Mouse (Mus musculus): Measurements from ENCODE around the gene Ogfod2. TPM values are rescaled to one million over a fixed set of nuclear protein-coding genes. Genes with fewer than 3 reads are reported as not detected.

Ogfod2 gene
- polyA plus RNA-seq (2012; rRNA removed), result 24.8 and 32.2 TPM in 2 replicates

DNA sequence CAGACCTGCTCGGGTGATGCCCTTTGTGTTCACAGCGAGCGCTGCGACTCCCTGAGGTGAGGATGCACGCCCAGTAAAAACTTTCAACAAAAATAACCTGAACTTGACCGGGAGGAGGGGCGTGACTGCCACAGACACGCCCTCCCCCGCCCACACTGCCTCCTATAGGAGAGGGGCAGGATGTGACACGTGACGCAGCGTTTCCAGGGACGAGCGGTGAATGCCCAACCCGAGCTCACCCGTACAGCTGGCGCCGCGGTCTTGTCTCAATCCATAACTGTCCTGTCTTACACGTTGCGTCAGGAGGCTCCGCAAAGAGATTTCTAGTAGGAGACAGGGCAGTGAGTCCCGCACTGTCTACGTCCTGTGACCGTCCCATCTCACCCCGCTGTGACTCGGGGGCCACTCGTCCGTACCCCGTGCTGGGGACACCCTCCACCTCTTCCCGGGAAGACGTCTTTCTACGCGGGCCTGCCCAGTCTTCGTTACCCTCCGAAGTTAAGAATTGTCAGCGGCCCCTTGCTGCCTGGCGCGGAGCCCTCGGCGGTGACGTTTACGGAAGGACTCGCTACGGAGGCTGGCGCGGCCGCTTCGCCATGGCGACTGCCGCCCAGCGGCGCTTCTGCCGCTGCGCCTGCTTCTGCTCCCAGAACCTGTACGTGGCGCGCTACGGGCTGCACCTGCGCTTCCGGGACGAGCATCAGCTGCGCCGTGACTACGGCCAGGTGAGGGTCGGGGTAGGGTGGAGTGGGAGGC lies at the start of gene Ogfod2:
Gene Ogfod2 (plus strand): TSS at position 556 of the 756 bp plus-strand sequence.
- peak; percentile 86 for DNase-seq (ENCODE audit: low spot score)

DNA sequence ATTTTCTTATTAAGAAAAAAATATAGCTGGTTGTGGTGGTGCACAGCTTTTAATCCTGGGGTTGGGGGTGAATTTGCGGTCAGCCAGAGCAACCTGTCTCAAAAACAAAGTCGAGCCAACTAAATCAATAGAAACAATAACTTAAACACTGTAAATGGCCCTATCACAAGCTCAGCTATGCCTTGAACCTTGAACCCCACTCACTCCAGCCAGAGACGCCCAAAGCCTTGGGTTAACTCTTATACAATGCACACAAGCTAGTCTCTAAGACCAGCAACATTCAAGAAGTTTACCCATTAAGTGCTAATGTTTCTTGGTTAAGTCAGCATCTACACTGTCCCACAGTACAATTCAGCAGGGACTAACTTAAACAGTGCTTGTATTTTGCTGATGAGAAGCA lies 42.4 kb upstream of the Ogfod2 start:
- DNase-seq (ENCODE audit: low spot score), result no peak

DNA sequence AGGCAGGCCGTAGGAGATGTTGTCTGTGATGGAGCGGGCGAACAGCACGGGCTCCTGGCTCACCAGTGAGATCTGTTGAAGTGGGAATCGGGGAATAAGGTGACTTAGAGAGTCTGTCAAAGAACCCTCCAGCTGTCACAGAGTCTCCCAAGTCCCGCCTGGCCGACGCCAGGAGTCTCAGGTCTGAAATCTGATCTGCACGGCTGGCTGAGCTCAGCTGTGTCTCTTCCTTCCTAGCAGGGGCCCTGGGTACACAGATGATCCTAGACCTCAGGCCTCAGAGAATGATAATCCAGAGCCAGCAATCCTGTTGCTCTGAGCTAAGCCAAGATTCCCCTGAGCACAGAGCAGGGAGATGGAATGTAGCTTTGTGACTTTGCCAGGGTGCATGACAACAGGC lies 38.4 kb upstream of the Ogfod2 start:
- no peak for DNase-seq (ENCODE audit: low spot score)

DNA sequence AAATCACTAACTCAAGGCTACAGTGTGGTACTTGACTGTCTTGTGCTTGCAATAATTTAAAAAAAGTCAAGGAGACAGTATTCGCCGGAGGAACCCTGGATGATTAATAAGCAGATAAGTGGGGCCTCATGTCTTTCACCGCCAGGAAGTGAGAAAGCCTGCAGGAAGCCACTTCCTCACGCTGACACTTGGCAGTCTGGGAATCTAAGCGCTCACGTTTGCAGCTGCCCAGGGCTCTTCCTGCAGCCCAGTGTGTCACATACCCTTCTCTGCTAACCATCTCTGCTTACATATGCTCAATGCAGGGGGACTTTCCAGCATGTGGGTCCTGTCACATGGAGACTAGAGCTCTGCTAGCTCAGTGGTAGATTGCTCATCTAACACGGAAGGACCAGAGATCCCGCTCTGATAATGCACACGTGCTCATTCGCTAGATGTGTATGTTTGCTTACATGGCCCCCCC lies 37.2 kb upstream of the Ogfod2 start:
- no peak for DNase-seq (ENCODE audit: low spot score)

DNA sequence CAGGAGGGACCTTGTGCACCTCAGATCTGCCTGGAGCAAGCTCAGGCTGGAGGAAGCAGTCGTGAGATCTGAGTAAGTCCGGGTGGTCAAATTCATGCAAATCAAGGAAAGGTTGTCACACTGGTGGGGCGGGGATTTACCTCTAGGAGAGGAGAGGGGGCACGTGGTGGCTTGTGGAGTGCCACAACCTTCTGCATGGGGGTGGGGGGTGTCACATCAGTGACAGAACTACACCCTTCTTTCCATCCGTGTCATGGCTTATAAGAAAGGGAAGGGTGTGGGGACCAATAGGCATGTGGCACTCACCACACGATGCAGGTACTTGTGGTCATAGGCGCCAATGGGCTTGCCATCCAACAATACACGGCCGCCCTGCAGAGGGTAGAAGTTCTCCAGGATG lies 36.4 kb upstream of the Ogfod2 start:
- no peak for DNase-seq (ENCODE audit: low spot score)

DNA sequence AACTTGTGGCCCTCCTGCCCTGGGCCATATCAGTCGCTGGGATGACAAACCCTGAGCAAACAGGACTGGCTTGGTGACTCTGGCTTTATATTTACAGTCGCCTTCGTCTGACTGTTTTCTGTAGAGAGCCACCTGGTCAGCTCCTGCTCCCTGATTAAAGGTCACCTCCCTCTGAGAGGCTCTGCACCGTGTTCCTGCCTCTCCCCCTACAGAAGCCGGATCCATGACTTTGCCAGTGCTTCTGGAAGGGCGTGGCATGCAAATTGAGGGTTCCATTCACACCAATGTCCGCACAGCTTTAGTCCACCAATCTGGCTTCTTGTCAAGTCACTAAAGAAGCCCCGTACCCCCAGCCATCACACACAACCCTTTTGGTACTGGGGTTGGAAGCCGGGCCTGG lies 35.5 kb upstream of the Ogfod2 start:
- DNase-seq (ENCODE audit: low spot score), result no peak

DNA sequence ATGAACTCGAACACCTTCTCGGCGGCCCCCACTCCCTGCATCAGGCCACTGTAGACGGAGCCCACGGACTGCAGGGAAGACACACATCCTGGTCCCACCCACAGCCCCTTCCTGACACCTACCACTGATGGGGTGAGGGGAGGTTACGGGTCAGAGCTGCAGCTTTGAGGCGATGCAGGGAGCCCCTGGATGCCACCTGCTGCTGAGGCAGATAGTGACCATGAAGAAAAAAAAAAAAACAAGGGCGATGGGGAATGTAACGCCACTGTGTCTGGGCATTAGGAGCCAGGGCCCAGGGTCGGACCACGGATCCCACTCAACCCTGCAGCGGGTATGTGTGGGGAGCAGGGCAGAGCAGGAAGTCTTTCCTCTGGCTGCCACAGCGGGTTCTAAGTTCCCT lies 34.9 kb upstream of the Ogfod2 start:
- no peak for DNase-seq (ENCODE audit: low spot score)

DNA sequence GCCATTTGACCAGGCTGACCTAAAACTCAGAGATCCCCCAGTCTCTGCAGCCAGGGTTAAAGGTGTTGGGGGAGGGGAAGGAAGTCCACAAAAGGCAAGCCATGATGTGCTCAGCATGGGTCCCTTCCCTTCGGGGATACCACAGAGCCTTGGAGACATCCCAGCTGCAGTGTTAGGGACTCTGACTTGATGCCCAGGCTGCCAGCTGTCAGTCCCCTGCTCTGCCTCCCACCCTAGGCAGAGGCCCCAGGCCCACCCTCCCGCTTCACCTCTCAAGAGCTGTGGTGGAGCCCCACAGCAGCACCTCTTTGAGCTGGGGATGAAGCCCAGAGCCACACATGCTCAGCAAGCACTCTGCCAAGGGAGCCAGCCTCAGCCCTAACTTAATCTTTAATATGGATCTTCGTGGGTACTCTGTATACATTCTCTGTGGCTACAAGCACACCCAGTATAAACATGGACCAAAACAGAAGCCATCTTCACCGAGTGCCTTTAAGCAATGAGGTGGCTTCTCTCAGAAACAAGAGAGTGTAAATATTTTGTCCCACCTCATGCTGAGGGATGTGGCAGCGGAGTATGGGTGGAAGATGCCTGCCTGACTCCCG lies 34.1 kb upstream of the Ogfod2 start:
- DNase-seq (ENCODE audit: low spot score), result no peak

DNA sequence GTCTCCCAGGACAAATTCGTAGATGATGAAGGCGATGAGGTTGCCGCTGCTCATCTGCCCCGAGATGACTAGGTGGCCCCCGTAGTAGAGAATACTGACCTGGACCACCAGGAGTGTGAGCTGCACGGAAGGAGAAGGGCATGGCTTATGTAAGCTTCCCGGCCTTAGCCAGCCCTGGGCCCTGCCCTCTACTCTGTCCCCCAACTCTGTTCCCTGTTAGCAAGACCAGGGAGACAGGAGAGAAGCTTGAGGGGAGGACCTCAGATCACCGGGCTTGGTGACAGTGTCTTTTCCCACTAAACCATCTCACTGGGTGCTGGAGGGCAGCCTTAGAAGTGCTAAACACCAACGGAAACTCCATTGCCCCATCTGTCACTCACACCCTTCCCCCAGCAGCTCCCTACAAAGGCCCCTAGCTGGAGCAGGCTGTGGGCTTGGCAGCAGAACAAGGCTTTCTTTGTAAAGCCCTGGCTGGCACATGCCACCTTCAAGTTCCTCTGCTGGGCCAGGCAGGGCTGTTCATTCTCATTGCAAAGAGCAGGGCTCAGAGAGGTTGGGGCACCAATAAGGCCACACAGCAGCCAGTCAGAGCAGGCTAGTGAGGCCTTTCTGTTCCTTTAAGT lies 33.2 kb upstream of the Ogfod2 start:
- no peak for DNase-seq (ENCODE audit: low spot score)

DNA sequence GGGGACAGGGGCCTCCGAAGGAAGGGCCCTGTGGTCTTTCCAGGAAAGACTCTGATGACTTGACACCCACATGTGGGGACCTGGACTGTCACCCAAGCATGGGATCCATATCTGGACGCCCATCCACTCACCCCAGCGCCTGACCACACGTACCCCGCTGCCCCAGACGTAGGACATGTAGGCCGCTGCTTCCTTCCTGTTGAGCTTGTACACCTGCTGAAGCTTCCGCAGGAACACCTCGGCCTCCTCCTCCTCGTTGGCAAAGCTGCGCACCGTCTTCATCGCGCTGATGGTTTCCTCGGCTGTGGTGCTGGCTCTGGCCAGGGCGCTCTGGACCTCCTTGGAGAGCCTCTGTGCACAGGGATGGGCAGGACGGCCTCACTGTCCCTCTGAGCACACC lies 32.2 kb upstream of the Ogfod2 start:
- DNase-seq (ENCODE audit: low spot score), result no peak

DNA sequence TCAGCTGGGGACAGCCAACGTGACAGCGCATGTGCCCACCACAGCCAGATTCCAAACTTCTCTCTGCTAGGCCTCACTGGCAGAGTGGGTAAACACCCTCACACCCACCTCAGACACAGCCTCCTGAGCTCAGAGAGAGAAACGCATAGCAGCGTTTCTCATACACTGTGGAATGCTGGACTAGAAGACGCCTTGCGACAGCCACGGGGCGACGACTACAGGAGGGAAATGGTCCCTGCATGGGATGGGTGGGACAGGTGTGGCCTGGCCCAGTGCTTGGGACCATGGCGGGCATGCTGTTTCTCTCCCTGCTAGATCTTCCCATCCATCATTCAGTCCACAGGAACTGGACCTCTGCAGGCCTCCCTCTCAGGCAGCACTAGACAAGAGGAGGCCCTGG lies 29.6 kb upstream of the Ogfod2 start:
- no peak for DNase-seq (ENCODE audit: low spot score)

DNA sequence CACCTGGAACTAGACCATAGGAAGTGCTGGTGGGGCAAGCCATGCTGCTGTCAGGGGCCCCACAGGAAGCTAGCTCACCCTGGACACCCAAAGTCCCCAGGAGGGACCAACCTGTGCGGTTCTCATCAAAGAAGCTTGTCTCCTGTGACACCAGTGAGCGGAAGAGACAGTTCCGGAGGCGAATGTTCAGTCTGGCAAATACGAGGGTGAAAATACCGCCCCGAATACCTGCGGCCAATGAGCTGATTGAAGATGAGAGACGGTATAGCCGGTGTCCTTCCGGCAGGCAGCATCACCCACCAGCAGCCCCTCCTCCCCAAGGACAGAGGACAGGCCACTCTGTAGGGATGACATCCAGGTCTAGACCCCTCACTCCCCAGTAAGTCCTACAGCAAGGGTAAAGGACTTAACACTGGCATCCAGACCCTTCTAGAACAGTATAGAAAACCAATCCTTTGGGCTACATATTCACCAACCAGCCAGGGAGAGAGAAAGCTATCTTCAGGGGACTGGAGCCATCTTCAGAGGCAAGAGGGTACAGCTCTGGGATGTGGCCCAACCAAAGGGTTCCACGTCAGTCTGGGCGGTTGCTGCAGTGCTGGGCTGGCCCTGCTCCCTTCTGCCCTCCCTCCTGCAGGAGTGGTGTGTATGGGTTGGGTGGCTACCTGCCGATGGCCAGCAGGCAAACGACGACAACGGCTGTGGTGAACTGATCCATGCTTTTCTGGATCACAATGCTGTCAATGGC lies 29.0 kb upstream of the Ogfod2 start:
- no peak for DNase-seq (ENCODE audit: low spot score)

DNA sequence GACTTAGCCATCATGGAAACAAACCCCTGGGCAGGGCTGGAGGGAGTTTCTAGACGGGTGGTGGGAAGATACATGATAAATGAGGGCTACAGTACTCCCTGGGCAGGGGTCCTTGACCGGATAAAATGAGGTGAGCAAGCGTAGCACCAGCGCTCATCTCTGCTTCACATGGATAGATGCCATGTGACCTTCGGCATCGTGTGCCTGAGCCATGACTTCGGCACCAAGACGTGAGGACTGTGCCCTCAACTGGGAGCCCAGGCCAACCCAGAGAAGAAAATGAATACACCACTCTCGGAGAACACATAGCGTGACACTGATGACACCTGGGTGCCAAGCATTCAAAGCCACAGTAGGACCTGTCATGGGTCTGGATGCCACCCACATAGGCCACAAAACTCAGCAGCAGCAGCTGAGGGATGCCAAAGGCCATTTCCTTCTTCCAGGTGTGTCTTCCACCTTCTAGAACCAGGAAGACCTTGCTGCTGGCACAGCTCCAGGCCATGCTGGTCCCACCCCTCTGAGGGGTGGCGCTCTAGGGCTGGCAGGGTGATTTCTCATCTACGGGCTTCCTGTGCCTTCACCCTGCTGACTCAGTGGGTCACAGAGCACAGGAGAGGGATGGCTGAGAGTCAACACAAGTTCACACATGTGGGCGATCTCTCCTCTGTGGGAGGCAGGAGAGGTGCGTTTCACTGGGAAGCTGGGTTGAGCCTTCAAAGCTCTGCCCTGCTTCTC lies 28.1 kb upstream of the Ogfod2 start:
- DNase-seq (ENCODE audit: low spot score), result peak; percentile 63

DNA sequence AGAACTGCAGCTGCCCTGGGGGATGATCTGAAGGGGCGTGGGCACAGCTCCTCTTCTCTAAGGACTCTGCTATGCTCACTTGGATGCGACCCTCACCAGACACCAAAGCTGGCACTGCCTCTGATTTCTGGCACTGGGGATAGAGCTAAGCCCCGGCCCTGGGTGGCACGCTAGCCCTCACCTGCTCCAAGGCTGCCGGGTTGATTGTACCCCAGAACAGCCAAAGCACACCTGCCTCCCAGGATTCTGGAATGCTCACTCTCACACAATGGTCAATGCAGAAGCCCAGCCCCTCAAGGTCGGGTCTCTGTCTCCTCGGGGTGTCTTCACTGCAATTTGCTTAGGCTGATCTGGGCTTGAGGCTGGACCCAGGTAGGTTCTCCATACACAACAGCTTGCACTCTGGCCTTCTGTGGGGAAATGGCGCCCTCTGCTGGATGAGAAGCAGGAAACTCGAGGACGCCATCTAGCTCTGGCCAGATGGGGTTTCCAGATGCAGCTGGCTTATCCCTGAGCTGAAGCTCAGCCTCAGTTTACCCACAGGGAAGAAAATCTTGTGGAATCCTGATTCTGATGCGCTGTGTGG lies 27.4 kb upstream of the Ogfod2 start:
- peak; percentile 79 for DNase-seq (ENCODE audit: low spot score)

DNA sequence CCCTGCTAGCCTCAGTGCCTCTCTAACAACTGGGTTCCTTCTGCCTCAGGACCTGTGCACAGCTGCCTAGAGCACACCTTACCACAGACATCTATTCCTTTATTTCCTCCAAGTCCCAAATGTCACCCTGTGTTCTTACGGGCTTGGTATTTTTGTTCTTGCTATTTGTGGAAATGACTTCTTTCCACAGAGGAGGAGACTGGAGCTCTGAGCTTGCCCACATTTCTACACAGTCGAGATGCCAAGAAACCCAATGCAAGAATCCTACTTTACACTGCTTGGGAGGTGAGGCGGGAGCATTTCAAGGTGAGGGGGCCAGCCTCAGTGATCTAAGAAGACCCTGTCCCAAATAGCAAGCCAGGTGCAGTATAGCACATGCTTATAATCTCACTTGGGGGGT lies 26.6 kb upstream of the Ogfod2 start:
- DNase-seq (ENCODE audit: low spot score), result no peak

DNA sequence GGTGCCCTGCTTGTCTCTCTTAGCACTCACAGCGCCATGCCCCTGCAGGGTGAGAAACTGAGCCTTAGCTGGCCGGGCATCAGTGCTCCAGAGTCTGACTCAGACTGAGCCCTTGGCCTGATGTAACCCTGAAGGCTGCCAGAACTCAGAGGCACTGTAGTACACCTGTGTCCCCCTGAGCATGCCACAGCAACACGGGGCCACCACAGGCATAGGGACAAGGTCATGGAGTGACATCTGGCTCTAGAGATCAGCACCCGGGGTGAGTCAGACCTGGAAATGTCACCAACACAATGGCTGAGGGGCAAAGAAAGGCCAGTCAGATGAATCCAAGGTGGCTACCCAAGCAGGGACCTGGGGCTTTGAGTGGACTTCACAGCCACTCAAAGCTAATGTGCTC lies 25.2 kb upstream of the Ogfod2 start:
- DNase-seq (ENCODE audit: low spot score), result no peak

DNA sequence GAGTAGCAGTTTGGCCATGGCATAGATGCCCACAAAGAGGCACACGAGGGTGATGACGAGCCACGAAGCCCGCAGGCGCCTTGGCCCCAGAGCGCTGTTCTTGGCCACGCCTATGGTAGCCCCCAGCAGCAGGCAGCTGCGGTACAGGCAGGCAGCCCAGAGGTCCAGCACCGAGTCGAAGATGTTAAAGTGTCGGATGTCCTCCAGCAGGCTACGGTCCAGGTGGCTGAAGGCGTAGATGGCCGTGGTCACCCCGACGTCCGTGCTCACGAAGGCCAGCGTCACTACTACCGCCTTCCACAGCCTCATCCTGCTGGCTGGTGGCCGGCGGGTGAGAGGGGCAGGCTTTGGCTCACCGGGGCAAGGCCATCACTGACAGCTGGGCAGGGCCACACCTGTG lies 22.2 kb upstream of the Ogfod2 start:
- no peak for DNase-seq (ENCODE audit: low spot score)

DNA sequence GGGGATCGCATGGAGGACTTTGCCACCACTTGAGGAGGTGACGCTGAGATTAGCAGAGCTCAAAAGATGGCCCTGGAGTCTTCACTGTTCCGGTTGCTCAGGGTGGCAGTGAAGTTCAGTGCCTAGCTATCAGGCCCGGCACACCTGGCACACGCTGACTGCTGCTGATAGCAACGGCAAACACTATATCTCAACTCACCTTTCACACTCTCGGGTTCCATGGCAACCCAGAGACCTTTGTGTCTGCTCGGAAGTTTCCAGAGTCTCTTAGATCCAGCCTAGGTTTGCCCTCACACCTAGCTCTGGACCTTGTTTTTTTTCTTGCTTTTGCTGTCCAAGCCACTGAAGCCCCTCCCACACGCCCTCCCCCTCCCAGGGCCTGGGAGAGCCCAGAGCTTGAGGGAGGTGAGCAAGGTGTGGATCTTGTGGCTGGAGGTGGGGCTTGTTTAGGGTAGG lies 20.1 kb upstream of the Ogfod2 start:
- no peak for DNase-seq (ENCODE audit: low spot score)

DNA sequence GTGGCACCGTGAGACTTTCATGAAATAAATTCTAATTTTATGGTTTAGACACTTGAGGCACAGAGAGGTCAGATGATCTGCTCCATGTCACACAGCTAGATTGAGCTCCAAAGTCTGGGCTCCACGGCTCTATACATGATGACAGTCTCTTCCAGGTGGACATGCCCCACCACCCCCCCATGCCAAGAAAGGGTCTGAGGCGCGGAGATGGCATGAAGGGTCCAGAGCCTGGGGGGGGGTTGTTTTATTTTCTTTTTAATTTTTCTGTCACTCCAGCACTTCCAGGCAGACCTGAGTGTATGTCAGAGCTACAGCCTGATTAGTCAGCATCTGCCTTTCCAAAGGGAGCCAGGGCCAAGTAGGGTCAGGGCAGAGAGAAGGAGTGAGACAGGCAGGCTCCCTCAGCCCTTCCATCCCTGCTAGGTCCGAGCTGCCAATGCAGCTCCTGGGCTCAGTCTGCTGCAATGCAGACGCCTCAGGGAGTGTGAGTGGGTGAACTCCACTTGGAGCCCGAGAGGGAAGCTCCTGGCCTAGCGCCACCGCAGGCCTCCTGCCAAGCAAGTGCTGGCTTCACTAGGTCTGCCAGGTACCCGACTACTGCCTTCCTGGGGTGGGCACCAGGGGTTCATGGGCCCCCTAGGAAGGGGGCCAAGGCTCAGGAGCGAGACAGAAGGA lies 18.8 kb upstream of the Ogfod2 start:
- peak; percentile 48 for DNase-seq (ENCODE audit: low spot score)

DNA sequence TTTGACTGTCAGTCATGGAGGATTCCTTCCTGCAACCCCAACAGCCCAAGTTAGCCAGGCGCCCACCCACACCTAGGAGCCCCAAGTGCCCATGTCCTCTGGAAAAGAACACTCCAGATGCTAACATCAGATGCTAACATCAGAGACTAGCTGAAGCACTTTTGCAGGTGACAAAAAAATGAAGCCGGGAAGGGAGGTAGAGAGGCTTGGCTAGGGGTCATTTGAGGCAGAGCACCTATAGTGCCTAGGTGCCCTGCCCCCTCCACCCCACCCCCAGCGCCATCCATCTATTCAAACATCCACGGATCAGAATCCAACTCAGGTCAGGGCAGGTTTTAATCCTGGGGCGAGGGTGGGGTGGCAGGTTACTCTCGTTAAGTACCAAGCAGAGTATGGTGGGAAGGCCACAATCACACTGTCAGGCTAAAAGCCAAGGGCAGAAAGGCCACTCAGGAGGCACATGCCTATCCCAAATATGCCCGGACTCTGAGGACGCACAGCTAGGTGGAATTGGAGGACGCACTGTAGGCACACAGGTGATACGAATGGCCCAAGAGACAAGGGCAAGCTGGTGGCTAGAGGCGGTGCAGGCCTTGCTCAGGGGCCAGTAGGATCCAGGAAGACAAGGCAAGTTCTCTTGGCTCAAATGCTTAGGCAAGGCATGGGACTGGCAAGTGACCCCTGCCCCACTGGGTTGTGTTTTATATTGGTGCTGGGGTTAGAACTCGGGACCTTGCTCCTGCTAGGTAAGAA lies 18.1 kb upstream of the Ogfod2 start:
- no peak for DNase-seq (ENCODE audit: low spot score)
